In genomic region chr13:70545261-70545660, GRCm38 (mm10) we compare ENCODE assay signal across 9 mouse cellular contexts.
A peak's percentile ranks its signal among the peaks of the same experiment; 100 is the strongest.
DNase-seq lines count a peak whose midpoint lies in the region; ATAC-seq and TF ChIP-seq lines count a peak whose summit lies in the region.
"Had no signal": no experiment of that assay in that cellular context is flagged by ENCODE, and none has a peak within 500 bp of the region (broad histone marks: within the 10 kb centered on the region; RNA-seq: fewer than 3 reads in every experiment).

No protein-coding gene starts in this region.

- H3K9ac ChIP-seq in forebrain, embryonic 14.5 days (ENCODE audit: low read length) = no peak overlapping the region
- no peak overlapping the region for H3K9ac ChIP-seq in forebrain, embryonic 12.5 days
- H3K9ac ChIP-seq: limb, embryonic 15.5 days had no signal

- H3K27me3 ChIP-seq in forebrain, embryonic 14.5 days (replicated peaks; ENCODE audit: control insufficient read depth, insufficient read depth, low read length) = no peaks in the 10 kb centered on the region
- no peaks in the 10 kb centered on the region for H3K27me3 ChIP-seq in forebrain, embryonic 12.5 days
- H3K27me3 ChIP-seq in heart, embryonic 10.5 days (ENCODE audit: insufficient read depth, poor library complexity, severe bottlenecking) = no peaks in the 10 kb centered on the region
- H3K27me3 ChIP-seq: limb, embryonic 15.5 days had no signal

- no peaks in the 10 kb centered on the region for H3K4me1 ChIP-seq in forebrain, embryonic 14.5 days (ENCODE audit: control insufficient read depth, insufficient read depth, low read length)
- H3K4me1 ChIP-seq in forebrain, embryonic 12.5 days = 0 out of 2 replicates have a peak, but pooled peaks cover 8% of the 10 kb centered on the region
- H3K4me1 ChIP-seq in lung, adult 2 months (ENCODE audit: control insufficient read depth, insufficient read depth, low read length) = no peaks in the 10 kb centered on the region
- no peaks in the 10 kb centered on the region for H3K4me1 ChIP-seq in heart, embryonic 10.5 days
- H3K4me1 ChIP-seq: limb, embryonic 15.5 days had no signal

- ATAC-seq in forebrain, embryonic 14.5 days = no peak
- ATAC-seq in forebrain, embryonic 12.5 days (ENCODE audit: low FRiP score) = no peak

- no peak overlapping the region for H3K4me2 ChIP-seq in forebrain, embryonic 14.5 days (ENCODE audit: low read length)
- no peak overlapping the region for H3K4me2 ChIP-seq in forebrain, embryonic 12.5 days
- H3K4me2 ChIP-seq: limb, embryonic 15.5 days had no signal

- DNase-seq in forebrain, embryonic 14.5 days (ENCODE audit: low spot score) = peak; percentile 65
- no peak for DNase-seq in lung, adult 2 months
- DNase-seq in lung, postnatal 25 days (ENCODE audit: low spot score) = no peak
- DNase-seq in adipocyte (ENCODE audit: low spot score) = peak; percentile 8
- DNase-seq in lung, postnatal 36 days = peak; percentile 1
- DNase-seq in heart, embryonic 10.5 days (ENCODE audit: low spot score) = no peak
- DNase-seq in urinary bladder, postnatal 36 days (ENCODE audit: low spot score in 2 of 2) = no peak

- H3K4me3 ChIP-seq in forebrain, embryonic 14.5 days (ENCODE audit: low read depth, low read length) = no peak overlapping the region
- no peak overlapping the region for H3K4me3 ChIP-seq in forebrain, embryonic 12.5 days (replicated peaks)
- H3K4me3 ChIP-seq in lung, adult 2 months (replicated peaks; ENCODE audit: extremely low read depth, low read depth, low read length) = no peak overlapping the region
- no peak overlapping the region for H3K4me3 ChIP-seq in heart, embryonic 10.5 days
- H3K4me3 ChIP-seq: limb, embryonic 15.5 days had no signal

- H3K9me3 ChIP-seq in forebrain, embryonic 14.5 days (replicated peaks; ENCODE audit: control insufficient read depth, low read length) = no peaks in the 10 kb centered on the region
- no peaks in the 10 kb centered on the region for H3K9me3 ChIP-seq in forebrain, embryonic 12.5 days
- no peaks in the 10 kb centered on the region for H3K9me3 ChIP-seq in heart, embryonic 10.5 days
- H3K9me3 ChIP-seq: limb, embryonic 15.5 days had no signal

- 5% methylated on average over 1 of the region's 1 CpGs for WGBS in forebrain, embryonic 14.5 days
- 13% methylated on average over 1 of the region's 1 CpGs for WGBS in forebrain, embryonic 12.5 days
- WGBS in lung, adult 2 months = 0% methylated on average over 1 of the region's 1 CpGs
- 6% methylated on average over 1 of the region's 1 CpGs for WGBS in heart, embryonic 10.5 days

- TF ChIP-seq CTCF in lung, adult 2 months (IDR thresholded peaks at IDR 0.05; ENCODE audit: insufficient read depth, low read length) = peak; percentile 46

- H3K27ac ChIP-seq in forebrain, embryonic 14.5 days (ENCODE audit: low read depth, low read length) = no peak overlapping the region
- H3K27ac ChIP-seq in forebrain, embryonic 12.5 days = no peak overlapping the region
- H3K27ac ChIP-seq in heart, embryonic 10.5 days = no peak overlapping the region
- H3K27ac ChIP-seq: limb, embryonic 15.5 days had no signal

- no peak for TF ChIP-seq POLR2A in lung, adult 2 months (IDR thresholded peaks at IDR 0.05; ENCODE audit: borderline replicate concordance, extremely low read depth, low read depth, low read length)

- no peaks in the 10 kb centered on the region for H3K36me3 ChIP-seq in forebrain, embryonic 14.5 days (ENCODE audit: control insufficient read depth, insufficient read depth, low read length)
- no peaks in the 10 kb centered on the region for H3K36me3 ChIP-seq in forebrain, embryonic 12.5 days (replicated peaks)
- H3K36me3 ChIP-seq in heart, embryonic 10.5 days = no peaks in the 10 kb centered on the region
- H3K36me3 ChIP-seq: limb, embryonic 15.5 days had no signal

Comparison
In these comparisons a context has a peak if more than half of its experiments do, and no peak if none do; other contexts are left out.
1. DNase-seq: peak in forebrain, embryonic 14.5 days (single experiment), adipocyte (single experiment) and lung, postnatal 36 days (single experiment); none in lung, adult 2 months (single experiment), lung, postnatal 25 days (single experiment), heart, embryonic 10.5 days (single experiment) and urinary bladder, postnatal 36 days (0 of 2).